Mouse (Mus musculus) heart, postnatal 4 days (tissue): ENCODE measurements around the gene Nrcam. TPM values are rescaled to one million over a fixed set of nuclear protein-coding genes. Genes with fewer than 3 reads are reported as not detected.

Experiments used
- DNase-seq: peaks from one replicate; pipeline ENCODE4 v3.0.0; 2021
- total RNA-seq, 2 experiments: library from RNA; stranded (reverse); gene quantifications; 2 replicates each; pipeline ENCODE4 v1.2.3; 2021

The Nrcam gene
- total RNA-seq, 2 experiments from 2014 or later: 0.62 to 1.5 TPM

DNA sequence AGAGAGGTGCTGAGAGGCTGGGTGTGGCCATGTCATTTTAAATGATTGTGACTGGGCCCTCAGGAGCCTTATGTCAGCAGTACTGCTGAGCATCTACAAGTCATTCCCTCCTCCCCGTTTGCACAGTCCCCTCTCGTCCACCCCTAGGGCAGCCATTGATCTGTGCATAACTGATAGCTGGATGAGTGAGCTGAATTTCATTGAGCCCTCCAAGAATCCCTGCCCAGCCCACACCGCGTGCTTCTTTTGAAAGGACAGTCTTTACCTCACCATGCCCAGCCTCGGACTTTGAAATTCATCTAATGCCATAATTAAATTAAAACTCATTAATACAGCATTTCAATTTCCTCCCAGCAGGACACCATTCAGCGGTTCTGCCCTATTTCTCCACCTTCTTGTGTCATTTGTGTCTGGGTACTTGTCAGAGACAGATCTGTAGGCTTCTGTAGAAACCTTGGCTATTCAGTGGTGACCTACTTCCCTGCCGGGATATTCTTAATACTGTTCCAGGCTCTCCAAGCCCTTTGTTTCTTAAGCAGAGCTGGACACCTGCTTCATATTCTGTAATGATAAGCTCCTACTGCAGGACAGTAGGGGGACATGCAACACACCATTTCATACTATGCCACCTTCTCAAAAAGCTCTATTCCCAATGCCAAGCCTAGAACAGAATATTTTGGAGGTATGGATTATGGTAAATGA lies 190.9 kb downstream of the Nrcam start:
- DNase-seq: no peak

DNA sequence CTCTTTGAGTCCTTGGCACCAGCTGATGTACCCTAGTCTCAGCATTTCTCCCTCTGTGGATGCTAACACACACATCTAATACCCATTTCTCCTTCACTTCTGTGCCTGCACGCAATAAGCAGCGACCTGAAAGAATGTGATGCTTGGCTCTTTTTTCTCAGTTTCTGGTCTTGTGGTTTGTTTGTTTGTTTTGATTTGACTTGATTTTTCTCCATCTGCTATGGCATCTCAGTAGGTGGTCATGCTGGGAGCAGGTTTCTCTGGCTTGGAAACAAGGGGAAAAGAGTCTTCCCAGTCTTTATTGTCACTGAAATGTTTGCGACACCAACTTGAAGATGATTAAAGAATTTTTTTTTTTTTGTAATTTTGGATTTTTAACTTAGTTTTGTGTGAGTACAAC lies 192.8 kb downstream of the Nrcam start:
- no peak for DNase-seq

DNA sequence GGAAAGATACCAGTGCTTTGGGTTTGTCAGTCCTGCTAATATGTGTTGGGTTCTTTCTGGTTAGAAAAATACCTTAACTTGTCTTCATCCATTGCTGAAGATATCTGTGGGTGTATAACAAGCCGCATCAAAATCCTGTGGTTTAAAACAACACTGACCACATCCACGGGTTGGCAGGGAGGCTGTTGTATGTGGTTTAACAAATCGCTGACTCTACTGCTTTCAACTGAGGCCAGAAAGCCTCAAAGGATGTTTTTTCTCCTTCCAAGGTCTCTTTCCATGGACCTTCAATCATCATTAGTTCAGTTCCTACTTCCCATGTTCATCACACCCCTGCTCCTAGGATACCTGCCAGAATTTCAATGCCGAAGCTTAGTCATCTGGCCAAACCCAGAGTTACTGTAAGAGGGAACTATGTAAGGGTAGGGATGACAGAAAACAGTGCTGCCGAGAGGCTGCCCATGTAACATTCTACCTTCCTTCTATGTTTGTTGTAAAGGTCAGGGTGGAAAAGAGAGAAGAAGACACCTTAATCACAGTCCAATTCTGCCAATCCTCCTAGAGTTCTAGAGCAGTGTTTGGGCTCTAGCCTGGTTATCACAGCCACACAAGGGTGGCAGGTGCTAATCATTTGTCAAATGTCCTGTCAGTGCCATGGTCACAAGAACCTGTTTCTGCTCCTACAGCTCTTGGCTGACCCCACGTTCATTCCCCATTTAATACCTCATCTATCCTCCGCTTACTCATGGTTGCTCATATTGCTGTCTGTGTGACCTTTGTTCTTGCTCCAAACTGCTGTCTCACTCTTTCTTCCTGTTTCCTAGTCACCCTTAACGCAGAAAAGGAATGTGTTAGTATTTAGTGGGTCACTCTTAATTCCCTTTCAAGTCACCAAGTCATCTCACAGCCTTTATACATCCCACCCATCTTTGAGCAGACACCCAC lies 196.2 kb downstream of the Nrcam start:
- no peak for DNase-seq

DNA sequence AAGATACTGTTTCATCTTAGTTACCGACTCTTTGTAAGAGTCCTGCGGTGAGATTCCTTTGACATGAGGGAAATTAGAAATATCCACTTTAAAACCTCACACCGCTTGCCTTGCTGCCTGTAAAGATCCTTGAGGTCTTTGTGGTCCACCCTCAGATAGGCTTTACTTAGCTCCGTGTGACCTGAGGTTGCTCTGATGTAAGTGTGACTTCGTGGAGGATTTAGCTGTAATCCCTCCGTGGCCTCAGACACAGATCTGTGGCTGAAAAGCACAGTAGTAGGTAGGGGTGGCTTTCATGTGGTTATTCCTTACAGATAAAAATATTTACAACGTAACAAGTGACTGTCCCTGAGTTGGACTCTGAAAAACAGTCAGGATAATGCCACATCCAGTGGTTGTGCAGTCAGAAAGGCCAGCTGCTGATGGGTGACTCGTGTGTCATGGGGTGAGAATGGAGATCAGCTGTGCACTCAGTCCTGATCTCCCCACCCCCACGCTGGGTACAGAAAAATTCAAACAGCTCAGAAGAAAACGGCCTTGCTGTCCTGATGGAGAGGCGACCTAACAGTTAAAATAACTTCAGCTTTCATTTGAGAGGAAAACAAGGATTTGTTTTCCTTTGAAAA lies 199.8 kb downstream of the Nrcam start:
- DNase-seq: no peak

DNA sequence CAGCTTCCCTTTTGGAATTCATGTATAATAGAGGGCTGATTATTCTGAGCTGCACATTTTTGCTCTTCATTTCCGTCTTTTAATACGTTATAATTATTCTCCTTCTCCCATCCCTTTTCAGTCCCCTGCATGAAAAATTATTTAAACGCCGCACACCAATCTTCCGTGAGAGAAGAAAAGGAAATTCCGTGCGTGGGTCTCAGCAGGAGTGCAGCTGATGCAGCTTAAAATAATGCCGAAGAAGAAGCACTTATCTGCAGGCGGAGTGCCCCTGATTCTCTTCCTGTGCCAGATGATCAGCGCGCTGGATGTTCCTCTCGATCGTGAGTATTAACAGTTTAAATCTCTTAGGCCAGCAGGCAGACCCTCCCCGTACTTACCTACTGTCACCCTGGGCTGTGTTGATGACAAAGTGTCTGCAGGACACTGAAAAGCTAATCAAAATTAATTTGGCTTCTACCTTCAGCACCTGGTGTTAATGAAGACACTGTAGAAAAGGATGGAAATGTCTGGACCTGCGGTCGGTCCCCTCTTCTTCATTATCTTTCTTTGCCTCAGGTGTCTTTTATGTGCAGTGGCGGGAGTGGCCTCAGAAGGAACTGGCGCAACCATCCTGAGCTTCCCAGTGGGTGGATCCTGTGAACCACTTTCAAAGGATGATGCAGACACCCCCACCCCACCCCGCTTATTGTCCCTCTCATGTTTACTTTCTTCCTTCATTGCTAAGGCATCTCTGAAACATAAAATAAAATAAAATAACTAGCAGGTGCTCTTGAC lies 203.8 kb downstream of the Nrcam start:
- DNase-seq: no peak

DNA sequence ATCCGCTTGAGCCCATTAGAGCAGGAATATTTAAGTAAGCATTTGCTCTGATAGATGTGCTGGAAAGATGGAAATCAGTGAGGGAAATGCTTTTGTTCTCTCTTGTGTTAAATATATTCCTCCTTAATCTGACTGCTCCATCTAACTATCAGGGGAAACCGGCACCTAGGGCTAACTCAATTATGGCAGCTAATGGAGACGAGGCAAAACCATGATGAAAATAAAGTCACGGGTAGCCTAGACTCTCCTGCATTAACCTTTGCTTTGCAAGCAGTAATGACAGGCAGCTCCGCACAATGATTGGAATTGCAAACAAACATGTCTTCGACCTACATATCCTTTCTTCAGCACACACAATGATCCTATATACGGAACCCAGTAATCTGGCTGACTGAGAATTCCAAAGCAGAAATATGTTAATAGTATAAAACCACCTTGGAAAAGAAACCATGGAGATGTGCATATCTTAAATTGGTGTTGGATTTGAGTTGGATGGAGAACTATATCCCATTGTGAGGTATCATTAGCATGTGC lies 205.5 kb downstream of the Nrcam start:
- DNase-seq: no peak

DNA sequence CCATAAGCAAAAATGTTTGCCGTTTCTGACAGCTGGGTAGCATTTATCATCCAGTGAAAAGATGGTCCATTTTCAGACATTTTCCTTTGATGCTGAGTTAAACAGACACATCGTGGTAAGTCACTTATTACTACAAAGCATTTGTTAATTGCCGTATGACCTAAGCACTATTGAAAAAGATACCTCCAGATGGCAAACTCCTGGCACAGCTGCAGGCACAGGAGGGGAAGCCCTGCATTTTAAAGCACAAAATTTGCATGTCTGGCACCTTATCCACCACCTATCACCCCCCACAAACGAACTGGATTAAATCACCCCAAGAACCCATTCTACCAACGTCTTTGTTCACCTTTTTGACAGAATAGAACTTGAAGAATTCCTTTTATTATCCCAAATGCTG lies 206.9 kb downstream of the Nrcam start:
- no peak for DNase-seq

DNA sequence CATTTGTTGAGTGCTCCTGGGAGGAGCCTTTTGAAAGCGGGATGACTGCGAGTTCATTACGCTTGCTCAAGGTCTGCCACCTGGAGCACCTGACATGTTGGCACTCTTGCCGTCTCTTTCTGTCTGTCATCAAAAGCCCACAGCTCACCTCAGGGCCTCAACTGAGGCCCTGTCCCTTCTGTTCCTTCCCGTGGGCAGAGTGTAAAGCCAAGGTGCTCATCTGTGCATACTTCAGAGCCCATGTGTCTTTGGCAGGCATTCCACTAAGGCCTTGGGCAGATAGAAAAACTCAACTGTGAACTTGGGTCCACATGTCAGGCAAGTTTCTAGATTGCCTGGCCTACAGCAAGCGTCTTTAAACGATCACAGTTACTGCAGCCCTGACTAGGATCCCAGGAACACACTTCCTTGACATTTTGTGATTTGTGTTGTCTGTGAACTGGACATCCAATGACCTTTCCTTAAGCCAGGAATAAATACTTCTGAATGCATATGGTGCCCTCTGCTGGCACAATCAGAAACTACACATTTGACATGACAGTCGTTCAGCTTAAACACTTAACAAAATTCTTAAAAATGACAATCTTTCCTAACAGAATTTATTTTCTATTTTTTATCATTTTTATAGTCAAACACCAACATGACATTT lies 219.2 kb downstream of the Nrcam start:
- peak; percentile 81 for DNase-seq

DNA sequence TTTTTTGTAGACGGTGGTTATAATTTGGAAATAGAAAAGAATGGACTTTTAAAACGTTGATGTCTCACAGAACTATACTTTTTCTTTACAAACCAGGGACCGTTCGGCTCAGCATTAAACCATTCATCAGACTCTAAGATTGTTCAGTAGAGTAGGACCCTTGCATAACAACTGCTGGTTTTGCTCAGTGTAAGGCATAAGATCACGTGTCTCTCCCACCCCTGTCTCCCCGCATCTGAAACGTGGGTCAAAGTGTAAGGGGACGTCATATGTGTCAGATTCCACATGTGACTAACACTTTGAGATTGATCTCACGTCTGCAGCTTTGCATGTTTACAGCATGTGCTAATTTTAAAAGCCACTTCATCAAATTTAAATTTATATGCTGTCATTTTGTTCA lies 219.8 kb downstream of the Nrcam start:
- DNase-seq: no peak

DNA sequence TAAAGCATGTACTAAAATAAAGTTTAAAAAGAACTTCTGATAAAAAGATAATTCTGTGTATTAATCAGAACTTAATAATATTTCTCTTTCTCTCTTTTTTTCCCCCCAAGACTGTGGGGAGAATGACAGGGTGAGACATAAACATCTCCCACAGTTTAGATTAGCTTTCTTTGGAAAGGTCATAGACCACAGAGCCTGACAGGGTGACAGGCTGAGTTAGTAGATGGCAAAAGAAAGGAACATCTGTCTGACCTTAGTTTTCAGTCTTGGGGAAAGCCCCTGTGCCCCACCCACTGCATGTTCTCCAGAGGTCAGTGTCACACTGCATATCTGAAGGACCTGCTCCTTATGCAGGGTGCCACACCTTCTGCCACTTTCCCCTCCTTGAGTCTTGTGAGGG lies 222.9 kb downstream of the Nrcam start:
- no peak for DNase-seq

DNA sequence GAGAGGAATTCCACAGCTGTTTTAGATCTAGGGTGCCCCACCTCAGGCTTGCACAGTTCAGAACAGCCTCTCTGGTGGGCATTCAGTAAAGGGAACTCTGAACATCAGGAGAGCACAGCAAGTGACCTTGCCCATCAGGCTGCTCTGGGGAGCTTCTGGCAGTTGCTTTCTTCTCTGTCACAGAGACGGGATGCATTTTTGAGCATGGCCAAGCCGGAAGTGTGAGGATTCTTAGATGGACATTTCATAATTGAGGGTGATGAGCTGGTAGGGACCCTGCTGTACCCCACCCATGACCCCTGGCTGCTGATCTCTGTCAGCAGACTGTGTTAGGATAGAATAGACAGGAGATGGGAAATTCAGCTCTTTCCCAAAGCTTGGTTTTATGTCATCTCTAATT lies 225.4 kb downstream of the Nrcam start:
- no peak for DNase-seq

DNA sequence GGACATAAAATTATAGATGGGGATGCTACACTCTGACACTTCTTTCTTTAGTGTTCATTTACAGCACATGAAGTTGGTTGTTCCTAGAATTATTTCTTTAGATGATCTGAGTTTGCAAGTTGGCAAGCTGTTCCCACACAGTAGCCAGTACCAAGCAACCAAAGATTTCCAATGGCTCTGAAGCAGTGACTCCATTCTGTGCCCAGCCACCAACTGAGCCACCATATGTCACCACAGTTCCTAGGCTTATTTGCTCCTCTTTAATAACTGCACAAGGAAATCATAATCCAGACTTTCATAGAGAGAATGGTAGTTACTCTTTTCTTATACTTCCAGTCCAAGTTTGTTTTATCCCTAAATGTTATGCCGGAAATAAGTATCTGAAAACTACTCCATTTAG lies 226.1 kb downstream of the Nrcam start:
- no peak for DNase-seq

DNA sequence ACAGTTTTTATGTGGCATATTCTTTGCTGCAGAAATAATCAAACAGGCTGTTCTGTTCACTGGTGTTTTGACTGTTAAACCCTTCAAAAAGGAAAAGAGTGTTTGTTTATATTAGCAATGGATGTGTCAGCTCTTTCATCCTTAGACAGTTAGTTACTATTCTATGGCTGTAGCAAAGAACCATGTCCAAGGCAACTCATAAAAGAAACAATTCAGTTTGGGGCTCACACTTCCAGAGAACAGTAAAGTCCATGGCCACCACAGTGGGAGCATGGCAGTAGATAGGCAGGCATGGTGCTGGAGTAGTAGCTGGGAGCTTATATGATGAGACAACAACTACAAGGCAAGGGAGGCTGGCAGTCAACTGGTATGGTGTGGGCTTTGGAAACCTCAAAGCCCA lies 231.3 kb downstream of the Nrcam start:
- DNase-seq: no peak

DNA sequence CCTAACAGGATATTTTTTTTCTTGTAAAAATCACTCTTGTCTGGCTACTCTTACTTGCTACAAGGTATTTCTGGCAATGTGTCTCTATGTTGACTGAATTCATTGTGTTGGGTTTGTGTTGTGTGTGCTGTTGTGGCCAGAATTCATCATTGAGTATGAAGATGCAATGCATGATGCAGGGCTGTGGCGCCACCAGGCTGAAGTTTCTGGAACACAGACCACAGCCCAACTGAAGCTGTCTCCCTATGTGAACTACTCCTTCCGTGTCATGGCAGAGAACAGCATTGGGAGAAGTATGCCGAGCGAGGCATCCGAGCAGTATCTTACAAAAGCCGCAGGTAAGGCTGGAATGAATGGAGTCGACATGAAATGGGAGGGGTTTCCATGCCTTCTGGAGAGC lies 241.4 kb downstream of the Nrcam start:
- no peak for DNase-seq

DNA sequence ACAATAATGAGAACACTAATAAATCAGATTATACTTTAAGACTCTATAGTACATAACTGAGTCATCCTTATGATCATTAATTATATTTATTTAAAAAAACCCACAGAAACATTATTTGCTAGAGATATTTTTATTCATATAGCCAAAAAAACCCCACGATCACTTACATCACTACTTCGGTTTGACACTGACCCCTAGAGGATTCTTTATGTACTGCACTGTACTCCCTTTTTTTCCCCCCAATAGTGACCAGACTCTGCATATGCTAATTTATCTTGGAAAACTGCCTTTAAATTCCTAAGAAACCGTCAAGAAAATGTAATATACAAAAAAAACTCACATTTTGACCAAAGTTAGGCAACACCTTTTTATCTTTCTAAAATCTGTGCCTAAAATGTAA lies 244.0 kb downstream of the Nrcam start:
- no peak for DNase-seq

DNA sequence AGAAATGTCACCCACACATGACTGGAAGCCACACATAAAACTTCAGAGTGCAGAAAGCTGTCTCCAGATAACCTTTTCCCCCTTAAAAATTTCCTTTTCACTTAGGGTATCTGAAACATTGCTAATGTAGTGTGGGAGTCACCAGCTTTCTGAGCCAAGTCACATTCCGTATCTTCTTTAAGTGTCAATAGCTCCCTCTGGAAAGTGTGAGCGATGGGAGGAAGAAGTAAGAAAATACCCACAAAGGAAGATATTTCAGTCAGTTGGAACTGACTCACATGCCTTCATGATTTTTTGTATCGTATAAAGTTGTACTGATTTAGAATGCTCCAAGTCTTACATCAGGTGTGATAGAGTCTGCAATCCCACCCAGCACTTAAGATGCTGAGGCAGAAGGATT lies 245.5 kb downstream of the Nrcam start:
- no peak for DNase-seq

DNA sequence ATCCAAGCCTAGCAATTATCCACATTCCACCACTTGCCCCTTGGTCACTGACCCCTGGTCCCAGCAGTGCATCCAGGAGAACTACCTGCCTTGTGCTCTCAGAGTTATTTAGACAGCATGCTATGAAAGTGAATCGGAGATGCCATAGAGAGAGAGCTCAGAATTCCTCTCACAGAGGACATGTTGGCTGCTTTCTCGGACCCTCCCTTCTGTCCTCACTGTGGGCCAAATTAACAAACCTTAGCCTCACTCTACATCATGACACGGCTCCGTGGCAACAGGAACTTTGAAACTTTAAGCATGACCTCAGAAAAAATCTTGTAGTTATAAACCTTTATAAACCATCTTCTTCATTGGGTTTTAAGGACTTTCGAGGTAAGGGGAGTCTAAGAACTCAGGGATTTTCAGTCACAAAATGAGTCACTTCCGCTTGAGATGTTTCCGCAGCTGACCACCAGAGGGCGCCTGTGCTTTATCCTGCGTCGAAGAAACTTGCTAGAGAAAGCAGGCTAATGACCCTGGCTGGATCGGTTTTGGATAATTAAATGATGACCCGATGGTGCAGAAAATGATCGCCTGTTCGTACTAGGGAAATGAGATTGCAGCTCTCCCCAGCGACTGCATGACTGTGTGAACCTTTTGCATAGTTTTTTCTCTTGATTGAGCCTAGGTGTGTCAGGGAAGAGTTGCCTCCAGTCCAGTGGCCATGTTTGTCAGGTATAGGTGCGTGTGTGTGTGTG lies 272.9 kb downstream of the Nrcam start:
- peak; percentile 72 for DNase-seq

DNA sequence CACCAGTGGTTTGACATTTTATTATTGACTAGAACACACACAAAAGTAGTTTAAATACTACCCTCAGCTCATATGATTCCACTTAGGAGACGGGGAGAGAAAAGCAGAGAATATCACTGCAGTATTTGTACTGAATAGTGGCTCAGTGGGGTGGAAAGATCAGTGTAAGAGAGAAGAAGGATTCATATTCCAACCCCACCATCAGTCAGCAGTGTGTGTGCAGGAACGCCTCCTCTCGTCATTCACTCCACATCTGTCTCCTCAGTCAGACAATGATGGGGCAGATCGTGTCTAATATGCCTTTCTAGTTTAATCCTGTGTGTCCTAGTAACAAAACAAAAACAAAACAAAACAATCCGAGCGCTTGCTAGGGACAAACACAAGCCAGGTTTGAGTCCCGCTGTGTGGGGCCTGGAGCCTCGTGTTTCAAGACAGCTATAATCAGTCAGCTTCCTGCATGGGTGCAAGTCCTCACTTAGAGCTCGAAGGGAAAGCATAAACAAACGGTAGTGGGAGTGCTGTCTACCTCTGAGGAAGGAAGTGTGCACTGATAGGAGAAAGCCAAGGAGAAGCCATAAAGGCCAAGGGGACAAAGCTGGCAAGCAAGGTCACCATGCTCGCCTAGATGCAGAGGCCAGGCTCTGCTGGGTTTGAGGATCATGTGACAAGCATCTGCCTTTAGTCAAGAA lies 273.7 kb downstream of the Nrcam start:
- DNase-seq: no peak

DNA sequence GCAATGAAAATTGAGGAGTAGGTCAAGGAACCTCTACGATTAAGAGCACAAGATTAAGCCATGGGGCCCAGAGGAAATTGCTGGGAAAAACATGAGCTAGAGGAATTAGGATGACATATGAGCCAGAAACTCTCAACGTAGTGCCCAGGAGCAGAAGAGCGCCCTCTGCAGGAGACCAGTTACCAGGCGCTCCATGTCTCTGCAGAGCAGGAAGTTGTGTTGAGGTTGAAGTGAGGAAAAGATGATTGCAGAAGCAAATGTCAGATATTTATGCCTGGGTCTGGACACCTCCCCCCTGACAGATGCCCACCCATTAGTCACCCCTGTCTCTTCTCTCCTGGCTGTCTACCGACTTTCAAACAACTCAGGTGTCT lies 274.3 kb downstream of the Nrcam start:
- DNase-seq: no peak

DNA sequence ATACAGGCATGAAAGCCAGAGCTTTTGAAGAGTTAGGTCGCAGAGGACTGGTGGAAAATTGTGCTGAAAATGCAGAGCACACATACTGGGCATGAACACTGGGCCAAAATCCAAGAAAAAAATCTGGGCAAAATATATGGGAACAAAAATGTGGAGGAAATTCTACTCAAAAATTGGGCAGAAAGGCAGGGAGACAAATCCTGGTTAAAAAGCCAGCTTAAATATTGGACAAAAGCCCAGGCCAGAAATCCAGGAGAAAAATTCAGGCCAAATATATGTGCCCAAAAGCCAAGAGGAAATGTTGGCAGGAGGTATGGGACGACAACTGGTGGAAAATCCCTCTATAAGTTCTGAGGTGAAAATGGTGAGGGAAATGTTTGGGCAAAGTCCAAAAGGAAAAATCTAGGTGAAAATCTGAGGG lies 288.3 kb downstream of the Nrcam start:
- no peak for DNase-seq

DNA sequence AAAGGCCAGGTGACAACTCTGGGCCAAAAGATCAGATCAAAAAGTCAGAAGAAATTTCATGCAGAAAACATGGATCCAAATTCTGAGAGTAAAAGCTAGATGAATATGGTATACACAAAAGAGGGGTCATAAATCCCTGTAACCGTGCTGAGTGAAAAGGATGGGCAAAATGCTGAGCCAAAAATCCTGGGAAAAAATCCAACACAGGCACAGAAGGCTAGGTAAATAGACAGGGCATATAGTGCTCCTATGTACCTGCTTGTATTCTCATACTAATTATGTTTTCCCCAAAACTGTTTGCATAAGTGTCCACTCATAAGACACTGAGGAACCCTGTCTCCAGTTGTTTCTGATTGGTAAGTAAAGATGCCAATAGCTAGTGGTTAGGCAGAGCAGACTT lies 288.8 kb downstream of the Nrcam start:
- DNase-seq: no peak
